Mouse (Mus musculus): ENCODE results near the gene Cep126.

Cep126 gene

GRCm38 (mm10) chr9:8134117-8134574, at the start of gene Cep126:
Cep126 (minus strand) TSS chr9:8134294.
- DNase-seq (ENCODE audit: low read depth, low spot score), result peak; percentile 11

- no peak for DNase-seq (ENCODE audit: low read depth, low spot score)
Measured at GRCm38 (mm10) chr9:8179554-8179953, 45.5 kb upstream of the Cep126 start.

DNA sequence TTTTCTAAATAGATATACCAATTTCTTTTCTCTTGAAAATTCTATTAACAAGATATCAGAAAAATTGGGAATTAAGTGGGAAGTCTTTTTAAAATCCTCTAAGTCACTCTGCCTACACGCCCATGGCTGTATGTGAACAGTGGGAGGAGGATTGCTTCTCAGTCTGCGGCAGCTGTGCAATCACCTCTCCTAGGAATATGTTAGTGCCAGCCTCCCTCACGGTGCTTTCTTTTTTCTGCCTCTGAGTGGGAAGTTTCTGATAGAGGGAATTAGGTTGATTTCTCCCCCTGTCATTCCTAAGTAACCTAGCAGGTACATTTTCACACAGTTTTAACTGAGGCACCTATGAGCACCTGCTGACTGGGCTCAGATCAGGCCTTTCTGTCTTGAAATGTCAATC, 43.0 kb upstream of the Cep126 start:
- DNase-seq (ENCODE audit: low read depth, low spot score), result no peak

DNA sequence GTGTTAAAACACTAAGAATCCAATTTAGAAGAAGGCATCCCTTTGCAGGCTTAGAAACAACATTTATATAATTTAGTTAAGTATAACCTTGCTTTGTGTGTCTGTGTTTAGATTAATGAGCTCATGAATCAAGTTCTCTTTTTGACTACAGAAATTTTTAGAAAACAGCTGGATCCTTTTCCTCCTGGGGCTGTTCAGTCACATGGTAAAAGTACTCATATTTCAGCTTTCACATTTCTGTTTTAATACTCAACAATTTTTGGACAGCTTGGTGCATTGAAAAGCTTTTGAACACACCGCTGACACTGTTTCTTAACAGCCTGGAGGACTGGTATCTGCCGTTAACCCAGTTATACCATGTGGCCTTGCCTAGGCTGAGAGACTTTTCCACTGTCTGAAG, 22.9 kb upstream of the Cep126 start:
- DNase-seq (ENCODE audit: low read depth, low spot score), result no peak

DNA sequence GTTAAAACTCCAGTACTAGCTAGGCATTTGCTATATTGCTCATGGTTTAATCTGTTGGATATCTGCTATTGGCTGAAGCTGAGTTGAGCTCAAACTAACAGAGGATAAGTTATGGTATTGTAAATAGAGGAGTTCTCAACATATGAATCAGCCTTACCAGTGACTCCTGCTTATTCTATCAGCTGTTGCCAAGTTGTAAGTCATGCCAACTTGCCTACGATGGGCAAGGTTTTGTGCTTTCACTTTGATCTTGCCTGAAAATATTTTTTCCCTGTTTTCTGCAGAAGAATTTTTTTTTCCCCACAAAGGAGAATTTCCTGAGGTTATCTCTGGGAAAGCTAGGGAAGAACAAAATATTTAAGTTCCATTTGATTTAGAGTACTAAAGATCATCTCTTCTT, 5.4 kb upstream of the Cep126 start:
- DNase-seq (ENCODE audit: low read depth, low spot score), result no peak

DNA sequence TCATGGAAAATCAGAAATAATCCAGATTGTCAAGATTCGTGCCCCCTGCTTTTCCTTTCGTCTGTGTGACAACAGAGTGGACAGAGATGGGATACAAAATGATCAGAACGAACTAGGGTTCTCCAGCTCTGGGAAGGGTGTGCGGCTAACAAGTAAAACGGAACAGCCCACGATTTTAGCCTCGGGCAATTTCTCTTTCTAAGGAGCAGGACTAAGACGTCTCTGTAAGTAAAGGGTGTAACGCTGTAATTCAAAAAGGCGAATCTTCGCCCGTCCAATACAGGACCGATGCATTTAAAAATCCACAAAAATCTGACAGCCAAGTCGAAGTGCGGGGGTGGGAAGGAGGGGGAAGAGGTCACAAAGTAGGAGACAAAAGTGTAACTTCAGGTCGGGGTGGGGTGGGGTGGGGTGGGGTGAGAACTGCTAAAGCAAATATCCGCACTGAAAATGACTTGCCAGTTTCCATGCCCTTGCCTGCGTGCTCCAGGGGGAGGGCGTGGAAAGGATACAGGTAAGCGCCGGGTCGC, 443 bp downstream of the Cep126 start:
- DNase-seq (ENCODE audit: low read depth, low spot score), result no peak

- no peak for DNase-seq (ENCODE audit: low read depth, low spot score)
Measured at GRCm38 (mm10) chr9:8123495-8123894, 10.6 kb downstream of the Cep126 start.

GRCm38 (mm10) chr9:8114516-8114915, 19.6 kb downstream of the Cep126 start:
- DNase-seq (ENCODE audit: low read depth, low spot score), result no peak

DNA sequence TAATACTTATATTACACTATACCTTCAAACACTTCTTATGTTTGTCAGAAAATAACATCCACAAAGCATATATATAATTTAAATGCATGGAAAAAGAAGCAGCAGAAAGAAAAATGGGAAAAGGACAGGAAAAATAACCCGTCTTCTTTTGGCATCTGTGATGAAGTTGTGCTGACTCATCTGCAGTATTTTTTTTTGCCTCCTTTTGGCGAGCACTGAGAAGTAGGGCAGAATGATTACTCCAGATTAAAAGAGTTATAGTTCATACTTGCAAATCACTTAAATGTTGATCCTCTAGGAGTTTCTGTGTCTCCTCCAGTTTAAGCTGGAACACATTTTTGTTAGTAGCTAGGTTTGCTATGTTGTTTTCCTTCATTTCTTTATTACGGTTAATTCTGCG, 31.0 kb downstream of the Cep126 start:
- DNase-seq (ENCODE audit: low read depth, low spot score), result no peak

DNA sequence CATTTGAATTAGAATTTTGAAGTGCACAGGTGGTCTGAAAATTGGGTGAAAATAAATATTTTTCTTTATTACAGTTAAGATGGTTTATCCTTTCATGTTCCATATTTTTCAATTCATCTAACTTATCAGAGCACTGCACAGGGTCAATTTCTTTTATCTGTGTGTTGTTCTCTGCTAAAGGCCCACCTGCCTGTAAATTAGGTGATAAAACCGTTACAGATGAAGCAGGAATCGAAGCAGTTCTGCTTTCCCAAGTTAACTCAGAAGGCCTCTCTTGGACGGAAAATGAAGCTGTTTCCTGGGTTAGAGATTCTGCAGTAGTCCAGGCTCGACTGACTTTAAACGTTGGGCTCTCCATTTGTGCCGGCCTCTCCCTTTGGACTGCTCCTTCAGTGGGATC, 33.1 kb downstream of the Cep126 start:
- DNase-seq (ENCODE audit: low read depth, low spot score), result no peak

- no peak for DNase-seq (ENCODE audit: low read depth, low spot score)
Measured at GRCm38 (mm10) chr9:8078882-8079281, 55.2 kb downstream of the Cep126 start.

DNA sequence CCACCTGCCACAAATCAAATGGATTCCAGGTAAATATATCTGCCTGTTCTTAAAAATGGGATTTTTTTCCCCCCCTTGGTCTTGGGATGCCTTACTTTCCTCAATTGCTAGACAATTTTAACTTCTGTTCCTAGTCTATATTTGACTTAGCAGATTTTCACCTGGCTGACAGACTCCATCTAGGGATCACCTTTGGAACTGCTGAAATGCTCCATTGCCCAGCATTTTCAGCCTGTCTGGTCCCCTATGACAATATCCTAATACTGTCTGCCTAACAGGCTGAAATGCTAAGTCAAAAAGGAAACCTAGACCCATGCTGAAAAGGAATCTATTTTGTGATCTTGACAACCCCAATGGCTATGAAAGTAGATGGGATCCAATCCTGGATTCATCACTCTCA, 59.7 kb downstream of the Cep126 start:
- no peak for DNase-seq (ENCODE audit: low read depth, low spot score)

- no peak for DNase-seq (ENCODE audit: low read depth, low spot score)
Measured at GRCm38 (mm10) chr9:8073203-8073755, 60.8 kb downstream of the Cep126 start.

DNA sequence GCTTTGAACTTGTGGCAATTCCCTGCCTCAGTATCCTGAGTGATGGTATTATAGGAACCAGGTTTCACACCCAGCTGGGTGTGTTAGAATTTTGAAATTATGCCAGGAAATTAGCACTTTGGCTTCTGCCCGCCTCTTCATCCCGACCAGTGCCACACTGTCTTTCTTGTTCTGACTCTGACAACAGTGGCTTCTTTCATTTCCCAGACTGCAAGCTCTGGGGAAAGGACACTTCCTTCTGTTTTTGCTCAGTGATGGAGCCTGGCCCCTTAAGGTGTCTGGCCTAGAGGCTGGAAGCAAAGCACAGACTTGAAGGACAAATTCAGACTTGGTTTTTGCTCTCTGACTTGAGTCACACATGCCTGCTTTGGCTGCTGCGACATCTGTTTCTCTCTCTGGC, 74.5 kb downstream of the Cep126 start:
- DNase-seq (ENCODE audit: low read depth, low spot score), result no peak

GRCm38 (mm10) chr9:8054831-8055230, 79.3 kb downstream of the Cep126 start:
- no peak for DNase-seq (ENCODE audit: low read depth, low spot score)

- DNase-seq (ENCODE audit: low read depth, low spot score), result no peak
Measured at GRCm38 (mm10) chr9:8043044-8043387, 91.1 kb downstream of the Cep126 start.

GRCm38 (mm10) chr9:8042338-8043043, 91.6 kb downstream of the Cep126 start, which contains the start of gene Cfap300:
Cfap300 (minus strand) TSS chr9:8042823.
- peak; percentile 94 for DNase-seq (ENCODE audit: low read depth, low spot score)

DNA sequence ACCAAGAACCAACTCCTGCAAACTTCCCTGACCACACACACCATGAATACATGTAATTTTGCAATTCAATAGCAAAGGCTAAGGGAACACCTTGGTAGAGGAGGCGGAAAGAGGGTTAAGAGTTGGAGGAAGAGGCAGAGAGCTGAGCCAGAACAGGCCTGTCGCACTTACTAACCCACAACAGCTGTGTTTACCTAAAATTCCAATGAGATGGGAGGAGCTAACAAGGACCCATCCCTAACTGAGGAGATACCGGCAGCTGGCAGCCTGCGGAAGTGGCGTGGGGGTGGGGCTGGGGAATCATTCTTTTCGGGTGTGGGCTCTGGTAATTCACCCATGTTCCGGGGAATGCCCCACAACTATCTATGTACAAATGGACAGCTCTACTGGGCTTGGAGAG, 98.5 kb downstream of the Cep126 start:
- no peak for DNase-seq (ENCODE audit: low read depth, low spot score)

- DNase-seq (ENCODE audit: low read depth, low spot score), result no peak
Measured at GRCm38 (mm10) chr9:8035091-8035490, 99.0 kb downstream of the Cep126 start.

DNA sequence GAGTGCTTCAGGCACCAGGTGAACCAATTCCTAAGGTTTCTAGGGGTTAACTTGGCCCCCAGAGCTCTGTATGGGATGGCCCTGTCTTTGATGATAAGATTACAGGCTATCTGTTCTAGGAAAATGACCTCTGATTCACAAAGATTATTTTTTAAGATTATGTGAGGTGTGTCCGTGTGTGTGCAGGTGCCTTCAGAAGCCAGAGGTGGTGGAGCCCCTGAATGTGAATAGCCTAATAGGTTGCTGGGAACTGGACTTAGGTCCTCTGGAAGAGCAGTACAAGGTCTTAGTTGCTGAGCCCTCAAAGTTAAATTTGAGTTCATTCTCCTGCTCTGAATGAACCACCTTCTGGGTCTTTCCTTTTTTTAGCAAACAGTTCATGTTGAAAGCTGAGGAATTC, 100.0 kb downstream of the Cep126 start:
- DNase-seq (ENCODE audit: low read depth, low spot score), result no peak

DNA sequence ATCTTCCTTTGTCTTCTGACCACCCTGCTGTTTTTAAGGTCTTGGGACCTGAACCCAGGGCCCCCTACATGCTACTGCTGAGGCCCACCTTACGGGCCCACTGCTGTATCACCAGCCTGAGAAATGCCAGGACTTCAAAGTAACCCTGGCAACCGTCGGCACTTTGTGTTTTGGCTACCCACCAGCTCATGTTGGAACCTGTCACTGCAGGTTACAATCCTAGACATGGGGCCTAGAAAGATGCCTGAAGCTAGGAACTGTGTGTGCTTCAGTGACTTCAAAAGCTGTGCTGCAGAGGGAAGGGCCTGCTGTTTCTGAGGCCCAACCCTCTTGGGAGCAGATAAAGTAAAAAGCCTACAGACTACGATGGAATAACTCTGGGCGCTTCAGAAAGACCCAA, 101.2 kb downstream of the Cep126 start:
- no peak for DNase-seq (ENCODE audit: low read depth, low spot score)

Data from skeletal muscle tissue, adult 2 months (tissue).